Mouse (Mus musculus): Measurements from ENCODE around the gene Ppme1. TPM values are rescaled to one million over a fixed set of nuclear protein-coding genes. Genes with fewer than 3 reads are reported as not detected.

The Ppme1 gene
- polyA plus RNA-seq, 1 experiment = 46.3 TPM

DNA sequence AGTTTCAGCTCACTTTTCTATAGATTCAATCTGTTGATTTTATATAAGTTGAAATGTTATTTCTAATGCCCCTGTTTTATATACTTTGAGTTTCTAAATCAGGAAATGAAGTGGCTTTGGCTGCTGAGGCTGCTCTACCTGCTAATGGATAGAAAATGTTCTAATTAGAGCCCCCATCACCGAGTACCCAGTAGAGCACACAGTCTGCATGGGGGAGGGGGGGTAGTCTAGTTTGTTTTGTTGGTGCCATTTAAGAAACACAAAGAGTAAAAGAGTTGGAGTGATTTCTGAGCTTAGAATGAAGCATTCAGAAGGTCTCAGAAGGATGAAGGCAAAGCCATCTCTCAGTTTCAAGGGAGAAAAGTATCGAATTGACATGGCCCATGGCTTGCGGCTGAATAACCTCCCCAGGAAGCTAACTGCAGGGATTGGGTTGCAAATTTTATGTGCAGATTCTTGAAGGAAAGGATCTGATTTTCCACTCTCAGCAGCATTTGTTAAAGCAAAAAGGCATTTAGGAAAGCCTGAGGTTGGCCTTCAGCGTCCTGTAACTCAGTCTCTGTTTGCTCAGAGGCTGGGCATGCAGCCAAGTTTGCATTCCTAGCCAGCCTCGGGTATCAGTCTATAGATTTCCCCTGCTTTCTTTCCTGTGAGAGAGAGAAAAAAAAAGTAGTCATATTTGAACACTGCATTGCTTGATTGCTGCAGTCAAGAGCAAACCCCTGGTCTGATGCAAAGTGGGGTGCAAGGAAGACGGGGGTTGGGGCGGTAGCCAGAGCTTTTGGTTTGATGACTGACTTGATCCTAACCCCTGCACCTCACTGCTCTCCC is 84.1 kb downstream of the Ppme1 start:
- Histone ChIP-seq H3K4me1 (ENCODE audit: control insufficient read depth, insufficient read depth, insufficient read length) (peaks cover 5% of the 10 kb centered on the region), H3K4me3 (ENCODE audit: extremely low read depth, insufficient read depth, insufficient read length) (no peak overlapping the region), H3K36me3 (ENCODE audit: control insufficient read depth, insufficient read depth, low read length) (no peaks in the 10 kb centered on the region), H3K27ac (ENCODE audit: insufficient read depth, low read length) (no peak overlapping the region), H3K27me3 (ENCODE audit: control insufficient read depth, insufficient read depth, low read length) (peaks cover 10% of the 10 kb centered on the region)
- 47% methylated on average over 7 of the region's 7 CpGs for WGBS
- no peak for DNase-seq (ENCODE audit: low read depth in 1 of 2, low spot score in 2 of 2)
- TF ChIP-seq CTCF (IDR thresholded peaks at IDR 0.05; ENCODE audit: extremely low read depth, insufficient read depth, insufficient read length, insufficient replicate concordance) (no peak), POLR2A (IDR thresholded peaks at IDR 0.05; ENCODE audit: low read depth, low read length) (no peak)

DNA sequence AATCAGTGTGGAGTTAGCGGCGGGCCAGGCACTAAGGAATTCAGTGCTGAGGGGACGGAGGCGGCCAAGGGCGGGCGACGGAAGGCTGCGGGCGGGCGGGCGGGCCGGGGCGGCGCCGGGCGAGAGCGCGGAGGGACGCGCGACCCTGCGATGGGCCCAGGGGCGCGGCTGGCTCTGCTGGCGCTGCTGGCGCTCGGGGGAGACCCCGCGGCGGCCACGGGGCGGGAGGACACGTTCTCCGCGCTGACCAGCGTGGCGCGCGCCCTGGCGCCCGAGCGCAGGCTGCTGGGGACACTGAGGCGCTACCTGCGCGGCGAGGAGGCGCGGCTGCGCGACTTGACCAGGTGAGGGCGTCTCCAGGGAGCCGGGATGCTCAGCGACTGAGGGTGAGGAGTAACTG is 86.7 kb downstream of the Ppme1 start, which contains the start of gene P4ha3:
P4ha3 (plus strand) TSS at position 138 of the 400 bp plus-strand sequence.
- DNase-seq (ENCODE audit: low read depth in 1 of 2, low spot score in 2 of 2) = no peak
- Histone ChIP-seq H3K27me3 (ENCODE audit: control insufficient read depth, insufficient read depth, low read length) (peaks cover 8% of the 10 kb centered on the region), H3K4me1 (ENCODE audit: control insufficient read depth, insufficient read depth, insufficient read length) (peaks cover 5% of the 10 kb centered on the region), H3K4me3 (ENCODE audit: extremely low read depth, insufficient read depth, insufficient read length) (no peak within 1 kb of the TSS), H3K27ac (ENCODE audit: insufficient read depth, low read length) (no peak within 1 kb of the TSS), H3K36me3 (ENCODE audit: control insufficient read depth, insufficient read depth, low read length) (no peaks in the 10 kb centered on the region)
- TF ChIP-seq POLR2A (IDR thresholded peaks at IDR 0.05; ENCODE audit: low read depth, low read length) (no peak), CTCF (IDR thresholded peaks at IDR 0.05; ENCODE audit: extremely low read depth, insufficient read depth, insufficient read length, insufficient replicate concordance) (no peak)
- WGBS = 3% methylated on average over 46 of the region's 53 CpGs

DNA sequence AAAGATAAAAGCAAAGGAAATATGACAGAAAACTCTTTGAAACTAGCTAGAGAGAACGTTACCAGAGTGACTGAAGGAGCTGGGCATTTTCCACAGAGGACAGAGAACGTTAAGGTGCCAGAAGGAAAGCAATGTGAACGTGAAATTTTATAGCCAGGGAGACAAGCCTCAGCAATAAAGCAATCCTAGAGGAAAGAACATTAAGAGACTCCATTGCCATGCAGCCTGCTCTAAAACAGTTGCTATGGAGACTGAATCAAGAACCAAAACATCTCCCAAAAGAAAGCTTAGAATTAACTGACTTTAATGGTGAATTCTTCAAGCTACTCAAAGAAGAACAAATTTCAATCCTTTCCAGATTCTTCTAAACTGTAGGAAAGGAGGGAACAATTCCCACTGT is 88.8 kb downstream of the Ppme1 start:
- H3K4me1 ChIP-seq (ENCODE audit: control insufficient read depth, insufficient read depth, insufficient read length) = peaks cover 5% of the 10 kb centered on the region

DNA sequence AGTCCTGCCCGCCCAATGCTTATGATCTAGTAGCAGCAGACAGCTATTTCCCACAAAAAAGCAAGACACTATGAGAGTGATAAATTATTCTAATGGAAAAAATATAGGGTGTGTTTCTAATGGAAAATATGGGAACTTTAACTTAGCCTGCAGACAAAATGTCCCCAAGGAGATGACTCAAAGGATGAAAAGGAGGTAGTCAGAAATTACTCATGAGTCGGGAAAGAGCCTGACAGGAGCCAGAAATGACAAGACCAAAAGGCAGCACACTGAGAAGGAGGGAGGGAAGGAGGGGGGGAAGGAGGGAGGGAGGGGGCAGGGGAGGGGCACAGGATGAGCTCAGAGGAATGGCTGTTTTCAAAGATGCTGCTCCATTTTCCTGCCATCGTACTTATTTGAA is 90.5 kb downstream of the Ppme1 start:
- H3K27ac ChIP-seq (ENCODE audit: insufficient read depth, low read length) = no peak overlapping the region
- peaks cover 7% of the 10 kb centered on the region for H3K27me3 ChIP-seq (ENCODE audit: control insufficient read depth, insufficient read depth, low read length)
- DNase-seq (ENCODE audit: low read depth in 1 of 2, low spot score in 2 of 2) = no peak
- no peaks in the 10 kb centered on the region for H3K36me3 ChIP-seq (ENCODE audit: control insufficient read depth, insufficient read depth, low read length)
- WGBS = 54% methylated on average over 3 of the region's 3 CpGs
- peaks cover 5% of the 10 kb centered on the region for H3K4me1 ChIP-seq (ENCODE audit: control insufficient read depth, insufficient read depth, insufficient read length)
- no peak overlapping the region for H3K4me3 ChIP-seq (ENCODE audit: extremely low read depth, insufficient read depth, insufficient read length)
- no peak for TF ChIP-seq CTCF (IDR thresholded peaks at IDR 0.05; ENCODE audit: extremely low read depth, insufficient read depth, insufficient read length, insufficient replicate concordance)
- no peak for TF ChIP-seq POLR2A (IDR thresholded peaks at IDR 0.05; ENCODE audit: low read depth, low read length)

More for the DNA sequence above, 88.8 kb downstream of the Ppme1 start:
- H3K27me3 ChIP-seq (ENCODE audit: control insufficient read depth, insufficient read depth, low read length) = peaks cover 7% of the 10 kb centered on the region
- no peaks in the 10 kb centered on the region for H3K36me3 ChIP-seq (ENCODE audit: control insufficient read depth, insufficient read depth, low read length)
- TF ChIP-seq POLR2A (IDR thresholded peaks at IDR 0.05; ENCODE audit: low read depth, low read length) = no peak
- no peak for TF ChIP-seq CTCF (IDR thresholded peaks at IDR 0.05; ENCODE audit: extremely low read depth, insufficient read depth, insufficient read length, insufficient replicate concordance)
- DNase-seq (ENCODE audit: low read depth in 1 of 2, low spot score in 2 of 2) = no peak
- no peak overlapping the region; the same call in 1 of the 2 replicates for H3K4me3 ChIP-seq (ENCODE audit: extremely low read depth, insufficient read depth, insufficient read length)
- no peak overlapping the region for H3K27ac ChIP-seq (ENCODE audit: insufficient read depth, low read length)
- 48% methylated on average over 3 of the region's 3 CpGs for WGBS

DNA sequence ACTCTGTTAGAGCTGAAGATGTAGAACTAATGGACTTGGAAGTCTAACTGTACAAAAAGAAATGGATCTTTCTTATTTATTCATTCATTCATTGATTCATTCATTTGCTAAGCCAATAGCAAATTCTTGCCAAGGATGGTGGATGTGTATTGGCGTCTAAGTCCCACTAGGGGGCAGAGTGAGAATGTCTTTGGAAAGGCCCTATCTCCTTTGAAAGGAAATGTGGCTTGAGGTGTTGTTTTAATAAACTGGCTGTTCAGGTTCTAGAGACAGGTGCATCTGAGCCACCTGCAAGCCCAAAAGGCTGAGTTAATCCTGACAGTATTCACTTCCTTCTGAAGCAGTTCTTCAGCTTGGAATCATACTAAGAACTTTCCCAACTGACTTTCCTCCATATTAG is 92.3 kb downstream of the Ppme1 start:
- 0% methylated on average over 1 of the region's 1 CpGs for WGBS
- peak; percentile 4 to 17 for DNase-seq (ENCODE audit: low read depth in 1 of 2, low spot score in 2 of 2)
- H3K4me1 ChIP-seq (ENCODE audit: control insufficient read depth, insufficient read depth, insufficient read length) = no peaks in the 10 kb centered on the region

More for the DNA sequence above, 92.3 kb downstream of the Ppme1 start:
- TF ChIP-seq CTCF (IDR thresholded peaks at IDR 0.05; ENCODE audit: extremely low read depth, insufficient read depth, insufficient read length, insufficient replicate concordance) (peak; percentile 13; the same call in 1 of the 2 replicates), POLR2A (IDR thresholded peaks at IDR 0.05; ENCODE audit: low read depth, low read length) (no peak)
- H3K27ac ChIP-seq (ENCODE audit: insufficient read depth, low read length) = no peak overlapping the region
- no peaks in the 10 kb centered on the region for H3K27me3 ChIP-seq (ENCODE audit: control insufficient read depth, insufficient read depth, low read length)
- H3K4me3 ChIP-seq (ENCODE audit: extremely low read depth, insufficient read depth, insufficient read length) = no peak overlapping the region
- H3K36me3 ChIP-seq (ENCODE audit: control insufficient read depth, insufficient read depth, low read length) = no peaks in the 10 kb centered on the region

Other genes with a start within 250 kb of the Ppme1 start
- 2.4 and 4.6 TPM in 2 replicates for gene Lipt2, start 213.0 kb downstream of the Ppme1 start, polyA plus RNA-seq (2012; rRNA removed)
- 1.3 and 2.2 TPM in 2 replicates for gene Kcne3, start 195.8 kb downstream of the Ppme1 start, polyA plus RNA-seq (2012; rRNA removed)
- gene Pgm2l1, start 144.9 kb downstream of the Ppme1 start, polyA plus RNA-seq (2012; rRNA removed) = 3.9 and 4.0 TPM in 2 replicates
- 0.36 and 0.55 TPM in 2 replicates for gene P4ha3, start 86.8 kb downstream of the Ppme1 start, polyA plus RNA-seq (2012; rRNA removed)
- gene C2cd3, start 74 bp downstream of the Ppme1 start, polyA plus RNA-seq (2012; rRNA removed) = 24.1 and 26.4 TPM in 2 replicates
- 0.77 and 1.3 TPM in 2 replicates for gene Ucp3, start 100.7 kb upstream of the Ppme1 start, polyA plus RNA-seq (2012; rRNA removed)
- 991 and 1,064 TPM in 2 replicates for gene Ucp2, start 121.0 kb upstream of the Ppme1 start, polyA plus RNA-seq (2012; rRNA removed)
- 2.3 and 3.8 TPM in 2 replicates for gene Dnajb13, start 142.7 kb upstream of the Ppme1 start, polyA plus RNA-seq (2012; rRNA removed)
- gene Coa4, start 164.8 kb upstream of the Ppme1 start, polyA plus RNA-seq (2012; rRNA removed) = 7.7 and 7.8 TPM in 2 replicates
- gene Rab6a, start 235.1 kb upstream of the Ppme1 start, polyA plus RNA-seq (2012; rRNA removed) = 12.3 and 24.3 TPM in 2 replicates
- gene Mrpl48, start 236.0 kb upstream of the Ppme1 start, polyA plus RNA-seq (2012; rRNA removed) = 3.2 and 4.3 TPM in 2 replicates